Mouse (Mus musculus): Measurements from ENCODE around the gene Kcnh8. TPM values are rescaled to one million over a fixed set of nuclear protein-coding genes. Genes with fewer than 3 reads are reported as not detected.

The Kcnh8 gene
- not detected for total RNA-seq (2021)
- long read RNA-seq, experiment 1 = 0 reads
- long read RNA-seq, experiment 2 = 0 reads

DNA sequence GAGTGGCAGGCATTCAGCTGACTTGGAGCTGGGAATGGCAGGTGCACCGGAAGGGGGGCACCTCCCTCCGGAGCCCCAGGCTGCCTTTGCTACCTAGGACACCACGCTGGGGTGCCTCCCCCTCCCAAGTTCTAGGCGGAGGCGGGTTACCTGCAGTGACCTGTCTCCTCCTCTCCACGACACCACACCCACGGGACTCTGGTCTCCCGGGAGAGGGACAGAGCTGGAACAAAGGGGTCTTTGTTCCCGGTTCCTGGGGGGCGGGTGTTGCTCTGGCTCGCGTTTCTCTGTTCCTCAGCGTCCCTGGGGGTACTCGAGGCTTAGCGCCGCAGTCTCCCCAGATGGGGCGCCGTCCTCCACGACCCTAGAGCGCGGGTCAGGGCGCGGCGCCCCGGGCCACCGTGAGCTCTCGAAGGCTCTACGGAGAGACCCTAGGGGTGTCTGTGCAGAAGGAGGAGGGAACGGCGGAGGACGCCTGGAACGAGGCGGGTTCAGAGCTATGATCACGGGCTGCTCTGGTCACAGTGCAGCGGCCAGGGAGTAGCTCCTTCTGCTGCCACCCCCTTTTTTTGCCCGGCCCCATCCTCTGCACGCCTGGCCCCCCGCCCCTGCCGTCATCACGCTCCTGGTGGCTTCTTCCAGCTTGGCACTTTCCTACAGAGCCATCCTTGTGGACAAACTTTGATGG is at the start of gene Kcnh8:
Gene Kcnh8, plus strand, starts transcription at position 617 of the 688 bp plus-strand sequence.
- intact Hi-C loops (cut with DNase I) = no loop called here
- DNase-seq = no peak

DNA sequence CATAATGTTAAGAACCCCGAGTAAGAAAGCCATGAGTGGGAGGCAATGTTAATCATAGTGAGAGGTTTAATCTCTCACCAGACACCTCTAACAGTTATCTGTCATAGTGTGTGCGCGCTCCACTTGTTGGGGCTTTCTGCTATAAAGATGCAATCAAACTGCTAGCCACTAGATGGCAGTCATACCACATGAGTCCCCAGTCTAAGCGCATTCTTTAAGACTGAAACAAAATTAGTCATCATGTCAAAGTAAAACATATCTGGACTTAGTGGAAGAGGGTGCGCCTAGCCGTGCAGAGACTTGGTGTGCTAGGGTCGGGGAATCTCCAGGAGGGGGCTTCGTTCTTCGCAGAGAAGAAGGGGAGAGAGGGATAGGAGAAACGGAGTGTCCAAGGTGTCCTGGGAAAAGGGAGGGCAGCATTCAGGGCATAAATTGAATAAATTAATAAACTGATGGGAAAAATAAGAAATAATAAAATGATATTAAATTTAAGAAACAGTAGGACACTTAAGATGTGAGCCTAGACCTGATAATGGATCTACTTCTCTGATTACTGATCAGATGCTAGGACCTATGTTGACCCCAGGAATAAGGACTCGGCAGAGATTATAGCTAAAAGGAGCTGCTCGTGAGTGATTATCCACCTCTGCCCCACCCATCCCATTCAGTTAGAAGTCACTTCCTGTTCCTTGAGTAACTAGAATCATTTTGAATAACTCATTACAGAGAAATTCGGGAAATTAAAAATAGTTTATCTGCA is 42.4 kb upstream of the Kcnh8 start:
- no peak for DNase-seq
- intact Hi-C loops (cut with DNase I) = no loop called here

DNA sequence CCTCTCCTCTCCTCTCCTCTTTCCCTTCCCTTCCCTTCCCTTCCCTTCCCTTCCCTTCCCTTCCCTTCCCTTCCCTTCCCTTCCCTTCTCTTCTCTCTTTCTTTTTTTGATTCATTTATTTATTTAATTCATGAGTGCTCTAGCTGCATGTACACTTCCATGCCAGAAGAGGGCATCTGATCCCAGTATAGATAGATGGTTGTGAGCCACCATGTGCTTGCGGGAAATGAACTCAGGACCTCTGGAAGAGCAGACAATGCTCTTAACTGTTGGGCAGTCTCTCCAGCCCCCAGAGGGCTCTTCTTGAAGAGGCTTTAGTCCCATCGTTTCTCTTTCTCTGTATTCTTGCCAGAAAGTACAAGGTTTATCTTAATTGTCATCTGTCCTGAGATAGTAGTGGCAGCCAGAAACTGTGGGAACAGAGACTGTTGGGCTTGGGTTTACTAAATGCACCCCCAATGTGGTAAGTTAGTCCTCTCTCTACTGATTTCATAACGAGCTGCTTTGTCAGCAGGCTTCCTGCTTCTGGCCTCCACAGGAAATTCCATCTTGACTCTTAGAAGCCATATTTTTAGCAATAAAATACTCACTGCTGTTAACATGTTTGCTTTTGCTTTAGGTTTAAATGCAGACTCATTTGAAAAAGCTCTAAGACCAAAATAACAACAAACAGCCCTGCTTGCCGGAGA is 36.9 kb upstream of the Kcnh8 start:
- intact Hi-C loops (cut with DNase I) = no loop called here

DNA sequence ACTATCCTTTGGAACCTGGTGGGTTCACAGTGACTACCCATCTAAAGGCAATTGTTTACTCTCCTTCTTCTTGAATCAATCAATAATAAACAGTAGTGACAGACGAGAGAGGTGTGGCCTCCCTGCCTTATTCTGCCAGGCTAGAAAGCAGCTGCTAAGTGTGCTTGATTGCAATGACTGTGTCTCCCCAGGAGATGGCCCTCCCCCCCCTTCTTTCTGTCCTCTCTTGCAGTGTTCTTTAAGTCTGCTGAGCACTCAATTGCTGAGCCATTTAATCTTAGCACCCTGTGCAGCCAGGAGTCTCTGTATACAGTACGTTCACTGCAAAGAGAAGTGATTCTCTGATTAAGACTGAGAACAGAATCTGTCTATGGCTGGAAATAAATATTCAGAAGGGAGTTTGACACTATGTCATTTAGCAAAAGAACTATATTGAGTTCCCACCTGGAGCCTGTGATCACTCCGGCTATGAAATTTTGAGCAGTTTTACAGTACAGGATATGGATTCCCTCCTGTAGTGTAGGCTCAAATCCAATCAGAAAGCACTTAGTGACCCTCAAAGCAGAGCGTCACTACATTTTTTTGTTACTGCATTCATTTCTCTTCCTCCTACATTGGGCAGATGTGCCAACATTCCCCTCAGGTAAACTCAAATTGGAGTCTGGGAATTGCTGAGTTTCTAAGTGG is 32.8 kb upstream of the Kcnh8 start:
- DNase-seq = no peak
- intact Hi-C loops (cut with DNase I) = no loop called here

More for the DNA sequence above, 36.9 kb upstream of the Kcnh8 start:
- DNase-seq = no peak

DNA sequence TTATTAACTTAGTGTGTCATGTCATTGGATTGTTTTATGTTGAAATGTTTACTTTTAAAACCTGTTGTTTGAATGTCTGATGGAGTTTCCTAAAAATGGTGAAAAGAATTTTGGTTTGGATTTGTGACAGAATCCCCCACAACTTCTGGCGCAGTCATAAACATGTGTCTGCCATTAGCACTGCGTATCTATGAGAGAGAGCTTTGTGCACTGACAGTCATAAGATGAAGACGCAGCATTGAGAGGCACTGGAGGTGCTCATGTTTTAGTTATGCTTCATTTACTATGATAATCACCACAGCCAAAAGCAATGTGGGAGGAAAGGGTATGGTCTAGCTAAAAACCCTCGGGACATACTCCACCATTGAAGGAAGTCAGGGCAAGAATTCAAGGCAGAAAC is 30.3 kb upstream of the Kcnh8 start:
- DNase-seq = no peak
- intact Hi-C loops (cut with DNase I) = no loop called here

DNA sequence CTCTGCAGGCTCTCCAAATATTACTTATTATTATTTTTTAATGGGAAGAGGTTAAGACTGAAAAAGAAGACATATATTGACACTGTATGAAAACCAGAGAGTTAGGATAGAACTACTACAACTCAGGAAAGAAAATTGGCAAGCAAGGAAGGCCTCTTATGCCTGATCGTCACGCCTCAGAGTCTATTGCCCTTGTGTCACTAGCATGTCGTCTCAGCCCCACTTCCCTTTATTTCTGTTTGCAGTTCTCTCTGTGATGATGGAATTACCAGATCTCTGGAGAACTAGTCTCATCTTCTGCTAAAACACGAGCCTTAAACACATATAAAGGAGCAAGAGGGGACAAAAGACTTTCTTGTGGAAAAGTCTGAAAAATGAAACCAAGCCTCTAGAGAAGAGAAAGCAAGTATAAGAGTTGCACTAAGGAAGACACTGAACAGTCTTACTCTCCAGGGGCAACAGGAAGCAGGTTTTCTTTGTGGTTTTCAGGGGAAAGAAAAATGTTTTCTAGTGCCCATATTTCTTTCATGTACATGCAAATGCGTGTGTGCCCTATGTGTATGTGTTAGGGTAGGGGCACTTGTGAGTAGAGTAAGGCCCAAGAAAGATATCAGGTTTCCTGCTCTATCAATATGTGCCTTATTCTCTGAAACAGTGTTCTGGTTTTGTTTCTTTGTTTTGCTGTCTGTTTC is 10.9 kb upstream of the Kcnh8 start:
- intact Hi-C loops (cut with DNase I) = no loop called here
- DNase-seq = no peak

DNA sequence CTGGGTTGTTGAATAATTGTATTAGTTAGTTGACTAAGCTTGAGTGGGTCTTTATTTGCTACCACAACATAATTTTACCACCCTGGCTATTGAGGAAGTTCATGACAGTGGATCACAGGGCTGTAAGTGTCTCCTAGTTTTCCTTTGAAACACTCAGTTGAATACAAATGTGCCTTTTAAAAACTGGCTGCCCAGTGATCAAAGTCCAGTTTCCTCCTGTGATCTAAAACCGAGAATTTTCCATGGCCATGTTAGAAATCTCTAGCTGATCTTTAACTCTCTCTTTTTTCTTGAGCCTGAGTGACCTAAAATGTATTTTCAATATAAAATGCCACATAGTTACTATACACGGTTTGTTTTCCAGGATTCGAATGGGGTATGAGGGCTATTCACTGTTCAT is 3.4 kb upstream of the Kcnh8 start:
- intact Hi-C loops (cut with DNase I) = no loop called here
- DNase-seq = no peak

DNA sequence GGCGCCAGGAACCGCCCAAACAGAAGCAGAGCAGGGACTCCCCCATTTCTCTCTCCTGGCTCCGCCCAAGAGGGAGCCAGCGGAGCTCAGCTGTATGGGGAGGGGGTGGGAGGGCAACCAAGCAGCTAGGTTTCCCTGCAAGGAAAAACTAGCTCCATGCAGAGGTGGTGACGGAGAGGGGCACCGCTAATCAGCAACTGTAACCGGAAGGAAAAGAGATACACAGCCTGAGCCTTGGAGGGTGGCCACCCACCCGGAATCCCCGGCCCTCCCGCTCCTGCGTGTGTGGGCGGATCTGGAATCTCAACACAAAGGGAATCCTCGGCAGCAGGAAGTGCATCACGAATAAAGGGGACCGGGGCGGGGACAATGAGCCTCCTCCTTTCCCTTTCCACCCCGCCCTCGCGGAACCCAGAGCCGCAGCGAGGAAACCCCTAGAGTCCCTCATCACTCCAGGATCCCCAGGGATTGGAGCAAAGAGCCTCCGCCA is 1.6 kb upstream of the Kcnh8 start:
- intact Hi-C loops (cut with DNase I) = no loop called here
- no peak for DNase-seq

DNA sequence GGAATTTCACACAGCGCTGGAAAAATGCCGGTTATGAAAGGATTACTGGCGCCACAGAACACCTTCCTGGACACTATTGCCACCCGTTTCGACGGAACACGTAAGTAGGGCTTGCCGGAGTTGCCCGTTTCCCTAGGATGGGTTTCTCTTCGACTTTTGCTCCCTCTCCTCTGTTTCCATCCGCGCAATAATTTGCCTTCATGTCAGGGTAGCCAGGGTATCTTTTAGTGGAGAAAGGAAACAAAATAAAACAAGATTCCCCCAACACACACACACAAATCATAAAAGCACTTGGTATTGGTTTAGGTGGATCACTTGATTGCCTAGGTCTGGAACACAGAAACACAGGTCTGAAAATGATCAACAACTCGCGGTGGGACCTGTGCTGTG is 267 bp downstream of the Kcnh8 start:
- no peak for DNase-seq
- intact Hi-C loops (cut with DNase I) = no loop called here

DNA sequence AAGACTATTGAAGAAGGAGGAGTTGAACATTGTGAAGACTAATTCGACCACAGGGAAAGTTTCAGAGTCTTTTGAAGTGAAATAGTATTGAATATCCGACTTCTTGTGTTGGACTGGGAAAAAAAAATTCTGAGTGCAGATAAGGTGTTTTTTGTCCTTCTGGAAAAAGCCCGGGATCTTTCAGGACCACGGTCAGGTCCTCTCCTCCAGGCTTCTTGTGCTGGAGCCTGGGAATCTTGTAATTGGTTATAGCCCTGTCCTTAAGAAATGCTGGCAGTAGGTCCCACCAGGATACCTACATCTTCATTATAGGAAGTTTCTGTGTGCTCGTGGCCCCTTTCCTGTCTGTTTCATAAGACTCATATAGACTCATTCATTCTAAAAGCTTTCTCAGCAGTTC is 902 bp downstream of the Kcnh8 start:
- DNase-seq = no peak
- intact Hi-C loops (cut with DNase I) = no loop called here

DNA sequence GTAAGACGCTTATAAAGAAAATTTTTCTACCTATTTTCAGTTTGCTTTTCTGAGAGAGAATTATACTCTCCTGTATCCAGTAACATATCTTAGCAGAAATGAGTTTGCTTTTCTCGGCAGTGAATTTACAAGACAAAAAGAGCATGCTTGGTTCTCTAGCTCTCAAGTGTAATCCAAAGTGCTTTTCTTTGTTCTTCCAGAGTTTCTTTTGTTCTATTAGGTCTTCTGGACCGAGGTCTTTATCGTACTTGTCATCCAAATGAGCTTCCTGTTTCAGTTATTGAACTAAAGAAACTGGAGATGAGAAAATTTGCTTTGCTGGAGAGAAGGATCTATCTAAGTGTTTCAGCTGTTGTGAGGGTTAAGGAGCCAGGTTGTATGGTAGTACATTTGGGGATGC is 8.9 kb downstream of the Kcnh8 start:
- intact Hi-C loops (cut with DNase I) = no loop called here
- DNase-seq = no peak

DNA sequence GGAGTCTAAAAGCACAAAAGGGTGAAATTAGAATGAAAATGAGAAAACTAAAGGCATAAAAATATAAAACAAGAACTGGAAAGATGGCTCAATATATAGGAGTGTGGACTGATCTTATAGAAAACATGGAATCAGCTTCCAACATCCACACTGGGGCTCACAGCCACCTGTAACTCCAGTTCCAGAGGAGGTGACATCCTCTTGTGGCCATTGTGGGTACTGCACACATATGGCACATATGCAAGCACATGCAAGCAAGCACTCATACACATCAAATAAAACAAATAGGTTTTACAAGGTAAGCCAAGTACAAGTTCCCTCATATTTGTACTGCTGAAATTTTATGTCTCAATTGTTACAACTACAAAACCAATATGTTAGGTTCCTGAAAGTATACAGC is 46.7 kb downstream of the Kcnh8 start:
- DNase-seq = no peak
- intact Hi-C loops (cut with DNase I) = no loop called here

DNA sequence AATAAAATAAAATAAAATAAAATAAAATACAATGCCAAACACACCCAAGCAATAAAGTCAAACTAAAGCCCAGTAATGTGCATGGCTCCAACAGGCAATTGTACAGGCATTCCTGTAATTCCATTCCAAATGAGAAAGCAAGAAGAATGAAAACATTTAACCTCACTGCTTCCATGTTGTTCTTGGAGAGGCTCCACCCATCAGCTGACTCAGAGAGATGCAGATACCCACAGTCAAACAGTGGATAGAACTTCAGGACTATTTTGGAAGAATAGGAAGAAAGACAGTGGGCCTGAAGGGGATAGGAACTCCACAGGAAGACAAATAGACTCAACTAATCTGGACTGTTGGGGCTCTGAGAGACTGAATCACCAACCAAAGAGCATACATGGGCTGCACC is 89.5 kb downstream of the Kcnh8 start:
- intact Hi-C loops (cut with DNase I) = no loop called here

DNA sequence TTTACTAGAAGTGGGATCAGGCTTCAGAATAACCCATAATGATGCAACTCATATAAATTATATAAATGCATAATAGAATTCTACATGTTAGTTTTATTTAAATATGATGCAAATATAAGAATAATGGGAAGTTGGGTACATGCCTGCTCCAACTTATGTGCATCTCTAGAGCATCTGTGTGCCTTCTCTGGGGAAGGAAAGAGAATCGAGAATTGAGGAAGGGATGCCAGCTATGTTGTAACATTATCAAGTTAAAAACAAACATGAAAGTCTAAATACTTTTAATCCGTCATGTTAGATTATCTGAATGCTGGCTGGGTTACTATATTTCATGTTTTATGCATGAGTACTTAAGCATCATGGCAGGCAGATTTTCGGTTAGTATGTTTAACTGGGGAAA is 99.4 kb downstream of the Kcnh8 start:
- intact Hi-C loops (cut with DNase I) = no loop called here
- DNase-seq = no peak

More for the DNA sequence above, 89.5 kb downstream of the Kcnh8 start:
- no peak for DNase-seq

DNA sequence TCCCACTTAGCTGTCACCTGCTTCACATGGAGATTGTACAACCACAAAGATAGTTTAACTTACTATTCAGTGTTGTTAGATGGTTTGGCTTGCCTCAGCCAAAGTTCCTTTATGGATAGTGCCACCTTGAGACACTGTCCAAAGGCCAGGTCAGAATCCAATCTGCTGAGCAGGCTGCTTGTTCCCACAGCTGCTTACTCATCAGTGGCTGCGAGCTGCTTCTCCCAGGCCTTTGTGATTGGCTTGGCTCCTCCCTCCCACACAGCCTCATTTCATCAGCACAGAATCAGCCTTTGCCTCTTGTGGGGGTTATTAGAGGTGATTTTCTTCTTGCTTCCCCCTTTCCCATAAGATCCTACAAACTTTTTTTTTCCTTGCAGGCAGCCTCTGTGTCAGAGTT is 109.8 kb downstream of the Kcnh8 start:
- no peak for DNase-seq
- intact Hi-C loops (cut with DNase I) = no loop called here

DNA sequence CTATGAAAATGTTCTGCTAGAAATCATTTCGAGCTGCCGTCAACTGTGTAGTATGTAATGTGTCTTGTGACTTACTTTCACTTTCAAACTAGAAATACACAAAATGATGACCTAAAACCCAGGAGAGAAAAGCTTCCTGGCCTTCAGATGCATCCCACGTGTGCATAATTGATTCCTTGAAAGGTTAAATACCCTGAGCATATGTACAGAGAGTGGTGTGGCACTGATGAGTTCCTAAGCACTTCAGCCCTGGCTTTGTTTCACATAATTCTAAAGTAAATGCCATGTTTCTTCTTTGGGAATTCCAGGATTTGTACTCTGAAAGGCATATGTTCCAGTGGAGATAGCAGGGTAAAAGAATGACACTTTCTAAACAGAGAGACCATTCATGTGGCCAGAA is 119.7 kb downstream of the Kcnh8 start:
- no peak for DNase-seq
- intact Hi-C loops (cut with DNase I) = no loop called here

DNA sequence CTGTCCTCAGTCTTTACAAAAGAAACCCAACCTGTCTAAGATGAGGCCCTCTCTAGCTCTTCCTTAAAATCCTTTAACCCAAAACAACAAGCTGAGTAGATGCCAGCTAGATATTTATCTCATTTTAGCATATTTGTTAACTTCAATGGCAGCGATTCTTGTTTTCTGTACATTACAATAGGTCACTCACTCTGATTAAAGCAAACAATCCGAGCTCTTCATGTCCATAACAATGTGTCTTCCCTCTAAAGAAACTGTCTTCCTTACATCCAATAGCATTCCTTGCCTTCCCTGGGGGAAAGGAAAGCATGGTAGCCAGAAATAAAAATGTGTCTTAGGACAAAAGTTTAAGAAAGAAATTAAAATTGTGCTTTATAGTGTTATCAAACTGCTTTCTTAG is 126.3 kb downstream of the Kcnh8 start:
- intact Hi-C loops (cut with DNase I) = no loop called here
- DNase-seq = no peak

DNA sequence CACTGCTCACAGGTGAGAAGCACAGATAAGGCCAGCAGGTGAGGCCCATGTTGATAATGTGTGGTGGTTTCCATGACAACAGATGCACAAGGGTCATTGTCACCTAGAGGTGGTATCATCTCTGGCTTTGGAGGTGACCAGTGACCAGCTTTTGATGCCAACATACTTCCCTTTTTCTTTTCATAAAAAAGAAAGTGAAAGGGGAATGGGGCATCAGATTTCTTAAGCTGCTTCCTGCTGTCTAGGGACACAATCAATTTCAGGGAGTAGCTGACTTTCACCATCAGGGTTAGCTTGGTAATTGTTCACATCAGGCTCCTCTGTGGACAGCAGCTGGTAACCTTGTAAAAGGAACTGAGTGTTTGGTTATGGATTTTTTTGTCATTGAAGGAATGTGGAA is 135.9 kb downstream of the Kcnh8 start:
- intact Hi-C loops (cut with DNase I) = no loop called here
- no peak for DNase-seq

DNA sequence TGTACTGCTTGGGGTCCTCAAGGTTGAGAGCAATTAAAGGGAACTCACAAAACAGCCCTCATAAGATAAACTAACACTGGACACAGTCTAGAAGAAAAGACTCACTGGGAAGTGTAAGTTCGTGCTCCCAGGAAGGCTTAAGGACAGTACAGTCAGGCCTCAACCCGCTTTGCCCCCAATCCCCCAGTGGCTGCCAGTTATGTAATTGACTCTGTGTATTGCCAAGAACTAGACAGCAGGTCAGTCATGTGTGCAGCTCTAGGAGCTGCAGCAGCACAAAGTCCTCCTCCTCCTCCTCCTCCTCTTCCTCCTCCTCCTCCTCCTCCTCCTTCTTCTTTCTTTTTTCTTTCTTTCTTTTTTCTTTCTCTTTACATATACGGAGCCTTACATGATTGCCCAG is 185.6 kb downstream of the Kcnh8 start:
- no peak for DNase-seq
- intact Hi-C loops (cut with DNase I) = no loop called here

DNA sequence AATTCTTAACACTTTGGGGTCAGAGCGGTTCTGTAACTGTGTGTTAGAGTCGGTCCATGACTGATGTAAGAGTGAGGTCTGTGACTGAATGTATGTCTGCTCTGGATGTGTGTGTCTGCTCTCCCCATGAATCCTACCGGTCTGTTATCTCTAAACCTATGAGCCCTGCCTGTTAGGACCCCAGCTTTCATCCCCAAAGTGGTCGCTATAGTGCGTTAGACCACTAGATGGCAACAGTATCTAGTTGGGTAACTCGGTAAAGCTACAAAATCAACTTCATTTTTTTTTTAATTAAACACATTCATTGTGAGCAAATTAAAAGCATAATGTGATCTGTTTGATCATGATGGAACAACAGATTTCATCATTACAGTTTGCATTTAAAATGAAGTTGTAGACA is 202.0 kb downstream of the Kcnh8 start:
- no peak for DNase-seq
- intact Hi-C loops (cut with DNase I) = no loop called here

Measured in gastrocnemius, postnatal 36 days (tissue).